Mouse (Mus musculus): Measurements from ENCODE around the gene Nrm. TPM values are rescaled to one million over a fixed set of nuclear protein-coding genes. Genes with fewer than 3 reads are reported as not detected.

The Nrm gene
- polyA plus RNA-seq, 1 experiment from 2014 or later = 73.3 TPM

DNA sequence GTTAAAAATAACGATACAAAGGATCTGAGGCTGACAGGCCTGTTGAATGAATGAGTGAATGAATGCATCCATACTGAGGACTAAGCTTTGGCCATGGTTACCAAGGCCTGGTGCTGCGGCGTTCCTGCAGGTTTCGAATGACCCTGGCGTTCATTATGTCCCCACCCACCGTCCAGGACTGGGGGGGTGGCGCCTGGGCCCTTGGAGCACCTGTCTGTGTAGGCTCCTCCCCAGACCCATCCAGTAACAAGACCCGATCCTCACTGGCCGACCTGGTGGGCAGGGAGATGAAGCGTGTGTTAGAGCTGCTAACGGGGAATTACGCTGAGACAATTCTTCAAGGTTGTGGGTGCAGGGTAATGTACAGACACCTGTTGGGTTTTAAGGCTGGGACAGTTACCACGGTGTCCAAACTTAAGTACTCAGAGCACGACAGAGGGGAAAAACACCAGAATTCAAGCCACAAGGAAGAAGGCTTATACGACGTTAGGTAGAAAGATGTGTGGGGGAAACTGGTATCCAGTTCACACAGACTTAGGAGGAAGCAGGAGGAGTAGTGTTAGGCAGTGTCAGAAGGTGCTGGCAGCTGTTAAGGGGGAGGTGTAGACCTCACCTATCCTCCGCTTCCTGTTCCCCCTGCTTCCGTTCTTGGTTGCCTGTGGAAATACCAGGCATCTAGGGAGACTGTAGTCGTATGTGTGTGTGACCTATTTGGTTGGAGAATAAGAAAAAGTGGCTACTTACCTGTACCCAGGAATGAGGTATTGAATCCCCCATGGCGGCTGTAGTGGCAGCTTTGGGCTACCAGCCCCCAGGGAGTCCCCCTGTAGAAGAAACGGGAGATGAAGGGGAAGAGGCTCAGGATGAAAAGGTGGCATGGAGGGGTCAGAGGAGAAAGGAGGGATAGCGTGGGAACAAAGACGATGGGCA lies 36.8 kb downstream of the Nrm start:
- Histone ChIP-seq H3K36me3 (peaks cover 44% of the 10 kb centered on the region), H3K27ac (peak overlapping the region; percentile 71), H3K9me3 (no peaks in the 10 kb centered on the region), H3K27me3 (no peaks in the 10 kb centered on the region), H3K4me3 (peak overlapping the region; percentile 86), H3K4me1 (peaks cover 17% of the 10 kb centered on the region), H3K9ac (peak overlapping the region; percentile 37), H3K4me2 (peak overlapping the region; percentile 97)
- ATAC-seq (ENCODE audit: borderline replicate concordance, extremely low read depth, low FRiP score, low TSS enrichment) = peak; percentile 32; the same call in 1 of the 2 replicates
- 39% methylated on average over 23 of the region's 23 CpGs for WGBS

DNA sequence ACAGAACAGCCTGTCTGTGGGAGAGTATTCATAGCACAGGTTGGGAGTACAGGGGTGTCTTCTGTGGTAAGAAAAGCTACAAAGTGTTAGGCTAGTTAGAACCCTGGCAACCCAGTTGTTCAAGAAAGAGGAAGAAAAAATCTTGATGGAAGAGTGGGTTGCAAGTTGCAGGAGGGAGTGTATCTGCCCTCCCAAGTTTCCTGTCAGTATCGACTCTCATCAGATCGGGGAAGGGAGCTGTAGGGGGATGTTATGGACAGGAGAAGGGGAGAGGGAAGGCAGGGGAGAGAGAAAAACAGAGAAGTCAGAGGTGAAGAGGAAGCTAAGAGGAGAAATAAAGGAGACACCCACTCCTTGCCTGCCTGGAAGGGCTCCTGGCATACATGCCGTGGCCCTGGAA lies 39.5 kb downstream of the Nrm start:
- H3K27ac ChIP-seq = no peak overlapping the region
- no peak for ATAC-seq (ENCODE audit: borderline replicate concordance, extremely low read depth, low FRiP score, low TSS enrichment)
- no peaks in the 10 kb centered on the region for H3K27me3 ChIP-seq
- no peaks in the 10 kb centered on the region for H3K9me3 ChIP-seq
- H3K4me1 ChIP-seq = peaks cover 16% of the 10 kb centered on the region
- 77% methylated on average over 3 of the region's 3 CpGs for whole genome bisulfite sequencing
- H3K4me2 ChIP-seq = no peak overlapping the region
- no peak overlapping the region for H3K9ac ChIP-seq
- no peak overlapping the region for H3K4me3 ChIP-seq
- peaks cover 52% of the 10 kb centered on the region for H3K36me3 ChIP-seq

DNA sequence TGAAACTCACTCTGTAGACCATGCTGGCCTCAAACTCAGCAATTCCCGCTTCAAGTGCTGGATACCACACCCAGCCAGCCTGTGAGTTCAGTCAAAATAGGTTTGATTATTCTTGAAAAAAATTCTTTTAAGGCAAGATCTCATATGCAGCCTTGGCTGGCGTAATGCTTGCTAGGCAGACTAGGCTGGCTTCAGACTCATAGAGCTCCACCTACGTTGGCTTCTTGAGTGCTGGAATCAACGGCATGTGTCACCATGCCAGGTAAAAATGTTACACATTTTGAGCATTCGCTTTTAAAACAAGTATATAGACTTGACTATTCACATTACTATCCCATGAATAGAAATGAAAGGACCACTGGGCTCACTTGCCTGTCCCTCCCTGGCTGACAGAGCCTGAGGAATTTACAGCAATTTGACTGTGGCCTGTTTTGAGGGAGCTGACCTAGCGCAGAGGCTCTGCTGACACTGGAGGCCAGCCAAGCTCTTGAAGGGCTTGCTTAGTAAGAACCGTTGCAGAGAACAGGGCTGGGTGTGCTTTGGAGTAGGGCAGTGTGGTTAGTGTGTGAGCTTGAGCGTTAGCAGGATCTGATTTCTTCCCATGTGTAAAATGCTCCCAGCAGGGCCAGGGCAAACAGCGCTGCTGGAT lies 42.3 kb downstream of the Nrm start:
- Histone ChIP-seq H3K27ac (0 out of 2 replicates have a peak overlapping the region, but pooled peaks have one; percentile 11), H3K4me2 (no peak overlapping the region), H3K9me3 (no peaks in the 10 kb centered on the region), H3K9ac (no peak overlapping the region), H3K4me3 (no peak overlapping the region), H3K4me1 (0 out of 2 replicates have a peak, but pooled peaks cover 2% of the 10 kb centered on the region), H3K36me3 (peaks cover 63% of the 10 kb centered on the region), H3K27me3 (no peaks in the 10 kb centered on the region)
- ATAC-seq (ENCODE audit: borderline replicate concordance, extremely low read depth, low FRiP score, low TSS enrichment) = no peak
- 80% methylated on average over 9 of the region's 9 CpGs for WGBS

DNA sequence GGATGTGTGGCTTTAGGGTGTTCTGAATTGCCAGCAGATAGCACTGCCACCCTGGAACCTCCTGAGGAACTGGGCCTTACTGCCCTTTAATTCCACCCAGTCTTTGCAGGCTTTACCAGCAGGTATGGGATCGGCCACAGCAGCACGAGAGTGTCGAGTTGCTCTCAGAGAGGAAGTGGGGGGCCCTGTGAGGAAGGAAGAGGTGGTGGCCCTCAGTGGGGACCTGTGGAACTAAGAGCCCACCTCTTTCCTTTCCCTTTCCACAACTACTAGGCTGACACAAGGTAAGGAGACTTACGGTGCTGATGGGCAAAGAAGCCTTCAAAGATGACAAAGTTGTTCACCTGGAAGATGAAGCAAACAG lies 42.9 kb downstream of the Nrm start:
- no peak overlapping the region for H3K4me3 ChIP-seq
- 67% methylated on average over 4 of the region's 4 CpGs for WGBS
- H3K9ac ChIP-seq = no peak overlapping the region; the same call in 1 of the 2 replicates
- H3K36me3 ChIP-seq = peaks cover 63% of the 10 kb centered on the region
- H3K4me2 ChIP-seq = no peak overlapping the region
- no peaks in the 10 kb centered on the region for H3K27me3 ChIP-seq
- peaks cover 7% of the 10 kb centered on the region for H3K4me1 ChIP-seq
- ATAC-seq (ENCODE audit: borderline replicate concordance, extremely low read depth, low FRiP score, low TSS enrichment) = no peak
- H3K9me3 ChIP-seq = no peaks in the 10 kb centered on the region
- 0 out of 2 replicates have a peak overlapping the region, but pooled peaks have one; percentile 11 for H3K27ac ChIP-seq

DNA sequence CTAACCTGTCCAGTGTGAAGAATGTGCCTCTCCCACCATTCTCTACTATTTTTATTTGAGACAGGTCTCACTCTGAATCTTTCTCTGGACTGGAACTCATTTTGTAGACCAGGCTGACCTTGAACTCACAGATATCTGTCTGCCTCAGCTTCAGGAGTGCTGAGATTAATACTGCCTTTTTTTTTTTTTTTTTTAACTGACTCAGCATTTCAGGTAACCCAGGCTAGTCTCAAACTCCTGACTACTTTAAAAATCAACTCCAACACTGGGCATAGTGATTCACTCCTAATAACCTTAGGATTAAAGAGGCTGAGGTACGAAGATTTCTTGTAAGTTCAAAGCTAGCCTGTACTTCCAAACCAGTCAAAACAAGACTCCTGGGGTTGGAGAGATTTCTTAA lies 44.5 kb downstream of the Nrm start:
- ATAC-seq (ENCODE audit: borderline replicate concordance, extremely low read depth, low FRiP score, low TSS enrichment) = no peak
- H3K9ac ChIP-seq = no peak overlapping the region
- WGBS = 87% methylated on average over 1 of the region's 1 CpGs

DNA sequence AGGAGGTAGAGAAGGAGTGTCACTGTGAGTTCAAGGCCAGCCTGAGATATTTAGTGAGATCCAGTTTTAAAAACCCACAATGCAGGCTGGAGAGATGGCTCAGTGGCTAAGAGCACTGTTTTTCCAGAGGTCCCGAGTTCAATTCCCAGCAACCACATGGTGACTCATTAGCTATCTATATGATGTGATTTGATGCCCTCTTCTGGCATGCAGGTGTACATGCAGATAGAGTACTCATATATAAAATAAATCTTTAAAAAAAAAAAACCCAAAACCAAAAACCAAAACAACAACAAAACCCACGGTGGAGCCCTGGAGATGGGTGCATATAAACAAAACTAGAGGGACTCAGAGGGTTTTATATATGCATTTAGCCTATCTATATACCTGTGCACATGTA lies 46.5 kb downstream of the Nrm start:
- H3K4me3 ChIP-seq = no peak overlapping the region
- ATAC-seq (ENCODE audit: borderline replicate concordance, extremely low read depth, low FRiP score, low TSS enrichment) = no peak
- H3K9ac ChIP-seq = no peak overlapping the region
- H3K4me2 ChIP-seq = no peak overlapping the region
- H3K9me3 ChIP-seq = no peaks in the 10 kb centered on the region
- peaks cover 15% of the 10 kb centered on the region for H3K4me1 ChIP-seq
- peaks cover 55% of the 10 kb centered on the region for H3K36me3 ChIP-seq
- 78% methylated on average over 2 of the region's 2 CpGs for WGBS
- H3K27me3 ChIP-seq = no peaks in the 10 kb centered on the region
- no peak overlapping the region for H3K27ac ChIP-seq

More for the DNA sequence above, 44.5 kb downstream of the Nrm start:
- Histone ChIP-seq H3K9me3 (no peaks in the 10 kb centered on the region), H3K4me2 (no peak overlapping the region), H3K27ac (no peak overlapping the region), H3K36me3 (peaks cover 49% of the 10 kb centered on the region), H3K4me3 (no peak overlapping the region), H3K4me1 (peaks cover 15% of the 10 kb centered on the region), H3K27me3 (no peaks in the 10 kb centered on the region)

DNA sequence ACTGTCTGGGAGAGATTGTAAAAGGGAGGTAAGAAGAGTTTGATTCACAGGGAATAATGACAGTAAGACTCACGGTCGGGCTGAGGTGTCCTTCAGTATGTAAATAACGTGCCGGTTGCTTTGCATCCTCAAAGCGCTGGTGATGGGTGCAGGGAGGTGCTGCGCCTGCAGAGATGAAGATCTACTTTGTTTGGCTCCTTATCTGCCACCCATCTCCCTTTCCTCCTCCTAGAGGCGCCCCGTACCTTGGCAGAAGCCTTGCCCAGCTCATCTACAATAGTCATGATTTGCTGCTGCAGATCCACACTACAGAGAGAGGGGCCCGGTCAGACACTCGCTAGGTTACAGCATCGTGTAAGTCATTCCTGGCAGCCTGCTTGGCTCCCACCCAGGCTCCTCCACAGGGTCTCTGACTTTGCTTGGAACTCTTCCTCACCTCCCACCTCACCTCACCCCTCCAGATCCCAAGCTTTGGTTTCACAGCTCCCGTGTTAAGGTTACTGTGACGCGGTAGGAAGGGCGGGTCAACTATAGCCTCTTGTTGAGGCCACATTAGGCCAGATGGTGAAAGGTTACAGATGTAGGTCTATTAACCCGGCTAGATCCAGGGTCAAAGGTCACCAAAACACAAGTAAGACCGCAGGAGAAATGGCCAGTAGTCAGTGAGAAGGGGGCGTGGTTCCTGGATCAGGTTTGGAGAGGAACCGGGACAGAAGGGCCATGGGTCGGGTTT lies 48.2 kb downstream of the Nrm start:
- WGBS = 5% methylated on average over 20 of the region's 20 CpGs
- Histone ChIP-seq H3K4me2 (peak overlapping the region; percentile 86), H3K4me1 (peaks cover 15% of the 10 kb centered on the region), H3K9me3 (no peaks in the 10 kb centered on the region), H3K9ac (peak overlapping the region; percentile 57), H3K27ac (peak overlapping the region; percentile 62), H3K4me3 (peak overlapping the region; percentile 65), H3K27me3 (no peaks in the 10 kb centered on the region), H3K36me3 (peaks cover 56% of the 10 kb centered on the region)
- peak; percentile 52; the same call in 1 of the 2 replicates for ATAC-seq (ENCODE audit: borderline replicate concordance, extremely low read depth, low FRiP score, low TSS enrichment)

DNA sequence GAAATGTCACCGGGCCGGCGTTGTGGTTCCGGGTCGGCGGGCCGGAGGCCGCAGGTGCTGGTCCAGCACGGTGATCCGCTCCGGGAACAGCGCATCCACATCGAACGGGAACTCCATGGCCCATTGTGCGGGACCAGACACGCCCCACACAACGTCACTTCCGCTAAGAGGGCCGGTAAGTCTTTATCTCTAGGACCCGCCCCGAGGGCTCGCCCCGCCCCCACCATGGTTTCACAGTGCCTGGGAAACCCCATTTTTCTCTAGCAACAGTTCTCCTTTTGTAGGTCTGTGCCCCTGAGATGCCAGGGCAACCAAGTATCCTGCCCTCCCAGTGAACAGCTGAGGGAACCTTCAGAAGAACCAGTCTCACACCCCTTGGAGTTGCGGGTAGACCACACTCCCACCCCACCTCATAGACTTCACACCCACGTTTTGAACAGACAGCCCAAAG lies 48.8 kb downstream of the Nrm start, which contains the start of gene Atat1:
Gene Atat1 (minus strand): TSS at position 157 of the 451 bp plus-strand sequence.
- Histone ChIP-seq H3K4me3 (peak within 1 kb of the TSS; percentile 65), H3K27me3 (no peaks in the 10 kb centered on the region), H3K4me2 (peak within 1 kb of the TSS; percentile 86), H3K9me3 (no peaks in the 10 kb centered on the region), H3K36me3 (peaks cover 54% of the 10 kb centered on the region), H3K4me1 (peaks cover 15% of the 10 kb centered on the region), H3K27ac (peak within 1 kb of the TSS; percentile 62), H3K9ac (peak within 1 kb of the TSS; percentile 57)
- ATAC-seq (ENCODE audit: borderline replicate concordance, extremely low read depth, low FRiP score, low TSS enrichment) = peak; percentile 93
- 3% methylated on average over 25 of the region's 25 CpGs for WGBS

DNA sequence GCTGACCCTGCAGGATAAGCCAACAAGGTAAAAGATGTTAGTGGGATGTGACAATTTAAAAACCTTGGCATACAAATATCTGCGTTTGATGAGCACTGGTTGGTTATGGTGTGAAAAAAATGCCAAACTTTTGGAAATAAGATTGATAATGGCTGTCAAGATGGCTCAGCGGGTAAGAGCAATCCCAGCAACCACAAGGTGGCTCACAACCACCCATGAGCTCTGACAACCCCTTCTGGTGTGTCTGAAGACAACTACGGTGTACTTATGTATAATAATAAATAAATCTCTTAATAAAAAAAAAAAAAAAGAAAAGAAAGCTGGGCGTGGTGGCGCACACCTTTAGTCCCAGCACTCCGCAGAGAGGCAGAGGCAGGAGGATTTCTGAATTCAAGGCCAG lies 53.9 kb downstream of the Nrm start:
- no peak for ATAC-seq (ENCODE audit: borderline replicate concordance, extremely low read depth, low FRiP score, low TSS enrichment)
- H3K4me2 ChIP-seq = peak overlapping the region; percentile 74
- H3K4me3 ChIP-seq = peak overlapping the region; percentile 56
- H3K27ac ChIP-seq = no peak overlapping the region
- H3K27me3 ChIP-seq = no peaks in the 10 kb centered on the region
- peaks cover 39% of the 10 kb centered on the region for H3K36me3 ChIP-seq
- peak overlapping the region; percentile 81; the same call in 1 of the 2 replicates for H3K9ac ChIP-seq
- no peaks in the 10 kb centered on the region for H3K9me3 ChIP-seq
- WGBS = 81% methylated on average over 6 of the region's 6 CpGs
- H3K4me1 ChIP-seq = peaks cover 18% of the 10 kb centered on the region

Measured in lung, embryonic 15.5 days (tissue).